Mouse (Mus musculus) erythroblast, embryonic 14.5 days (primary cell): ENCODE measurements at regions not wholly inside any gene's neighbourhood (a gene's known extent, or its start where the extent isn't known, plus 50 kb on each side); places are given as distances from the start of the nearest gene placed in this dataset.

Experiments
- GATA1 ChIP-seq: IDR thresholded peaks from 2 replicates; pipeline ENCODE4 v1.6.1; 2012; ENCODE audit warnings: low read length, inconsistent platforms, mixed read lengths
- TAL1 ChIP-seq: IDR thresholded peaks from 3 replicates; pipeline ENCODE4 v1.6.1; 2012; ENCODE audit warnings: low read length, inconsistent platforms, mixed read lengths

- TF ChIP-seq GATA1 (no peak), TAL1 (no peak)
These were observed 65.8 kb upstream of the C1galt1 start for GRCm38 (mm10) chr6:7778642-7779404.
